Mouse (Mus musculus) liver, embryonic 12.5 days (tissue): ENCODE measurements around the gene Myo1d. TPM values are rescaled to one million over a fixed set of nuclear protein-coding genes. Genes with fewer than 3 reads are reported as not detected.

ENCODE experiments used
- ATAC-seq: fragments of 200-750 bp; cut with Nextera tagmentation; 2 replicates; pipeline ENCODE4 v1.8.0; 2017; ENCODE audit warnings: moderate number of reproducible peaks, mild to moderate bottlenecking, moderate library complexity
- H3K27ac ChIP-seq: fragments of 300-500 bp; sonication (generic); 2 replicates; pipeline ENCODE4 v1.5.1; 2016; ENCODE audit warnings: mild to moderate bottlenecking
- H3K27me3 ChIP-seq: fragments of 300-500 bp; sonication (generic); replicated peaks from 2 replicates; pipeline ENCODE4 v1.6.1; 2016; ENCODE audit warnings: mild to moderate bottlenecking, moderate library complexity
- H3K36me3 ChIP-seq: fragments of 300-500 bp; sonication (generic); 2 replicates; pipeline ENCODE4 v1.6.1; 2016; ENCODE audit warnings: mild to moderate bottlenecking, moderate library complexity
- H3K4me1 ChIP-seq: fragments of 300-500 bp; sonication (generic); 2 replicates; pipeline ENCODE4 v1.6.1; 2016
- H3K4me2 ChIP-seq: fragments of 300-500 bp; sonication (generic); 2 replicates; pipeline ENCODE4 v1.6.1; 2016; ENCODE audit warnings: mild to moderate bottlenecking, moderate library complexity
- H3K4me3 ChIP-seq: fragments of 300-500 bp; sonication (generic); 2 replicates; pipeline ENCODE4 v1.5.1; 2016; ENCODE audit warnings: mild to moderate bottlenecking, moderate library complexity
- H3K9ac ChIP-seq: fragments of 300-500 bp; sonication (generic); 2 replicates; pipeline ENCODE4 v1.6.1; 2016; ENCODE audit warnings: mild to moderate bottlenecking, moderate library complexity
- H3K9me3 ChIP-seq: fragments of 300-500 bp; sonication (generic); replicated peaks from 2 replicates; pipeline ENCODE4 v1.6.1; 2016; ENCODE audit warnings: mild to moderate bottlenecking, moderate library complexity
- WGBS: fragments of 180-500 bp; shearing (Covaris S2); methylation state at CpG from one replicate; pipeline ENCODE4 v1.1.7; 2016; ENCODE audit not compliant: insufficient replicate concordance; 5-methylcytosine and 5-hydroxymethylcytosine counted together
- polyA plus RNA-seq: library from polyadenylated mRNA; unstranded; fragments of >200 nt; fragmentation: Nextera tagmentation; extraction: Ambion mirVana; gene quantifications from 2 replicates; pipeline ENCODE4 v1.2.1, GENCODE M21; 2016

Gene Myo1d
- polyA plus RNA-seq, 1 experiment from 2014 or later: 6.5 TPM

- Histone ChIP-seq H3K36me3 (no peaks in the 10 kb centered on the region), H3K4me3 (peak overlapping the region; percentile 82), H3K9me3 (no peaks in the 10 kb centered on the region), H3K27ac (peak overlapping the region; percentile 90), H3K4me1 (peaks cover 40% of the 10 kb centered on the region), H3K27me3 (peaks cover 19% of the 10 kb centered on the region), H3K4me2 (peak overlapping the region; percentile 98), H3K9ac (peak overlapping the region; percentile 91)
- 7% methylated on average over 18 of the region's 18 CpGs for WGBS
- ATAC-seq: no peak
Measured at GRCm38 (mm10) chr11:80778916-80779526, 804 bp downstream of the Myo1d start.

GRCm38 (mm10) chr11:80778157-80778556, 1.7 kb downstream of the Myo1d start:
- H3K4me2 ChIP-seq: no peak overlapping the region
- peaks cover 22% of the 10 kb centered on the region for H3K27me3 ChIP-seq
- no peak overlapping the region for H3K9ac ChIP-seq
- H3K4me1 ChIP-seq: peaks cover 31% of the 10 kb centered on the region
- H3K9me3 ChIP-seq: no peaks in the 10 kb centered on the region
- 66% methylated on average over 6 of the region's 6 CpGs for WGBS
- no peaks in the 10 kb centered on the region for H3K36me3 ChIP-seq
- ATAC-seq: no peak
- H3K27ac ChIP-seq: no peak overlapping the region
- H3K4me3 ChIP-seq: peak overlapping the region; percentile 13; the same call in 1 of the 2 replicates

GRCm38 (mm10) chr11:80777708-80778107, 2.1 kb downstream of the Myo1d start:
- H3K4me2 ChIP-seq: no peak overlapping the region
- no peak for ATAC-seq
- H3K9me3 ChIP-seq: no peaks in the 10 kb centered on the region
- H3K4me3 ChIP-seq: no peak overlapping the region
- H3K4me1 ChIP-seq: peaks cover 27% of the 10 kb centered on the region
- H3K27ac ChIP-seq: no peak overlapping the region
- H3K27me3 ChIP-seq: peaks cover 25% of the 10 kb centered on the region
- no peaks in the 10 kb centered on the region for H3K36me3 ChIP-seq
- no peak overlapping the region for H3K9ac ChIP-seq
- 76% methylated on average over 2 of the region's 2 CpGs for WGBS

GRCm38 (mm10) chr11:80775535-80775934, 4.3 kb downstream of the Myo1d start:
- no peak for ATAC-seq
- Histone ChIP-seq H3K9ac (no peak overlapping the region), H3K4me1 (peaks cover 22% of the 10 kb centered on the region), H3K36me3 (no peaks in the 10 kb centered on the region), H3K4me3 (no peak overlapping the region), H3K27ac (no peak overlapping the region), H3K4me2 (no peak overlapping the region), H3K9me3 (no peaks in the 10 kb centered on the region), H3K27me3 (peaks cover 25% of the 10 kb centered on the region)
- 60% methylated on average over 3 of the region's 3 CpGs for WGBS

GRCm38 (mm10) chr11:80772595-80773210, 7.1 kb downstream of the Myo1d start:
- 51% methylated on average over 6 of the region's 6 CpGs for WGBS
- Histone ChIP-seq H3K9ac (no peak overlapping the region), H3K4me2 (no peak overlapping the region), H3K27me3 (peaks cover 25% of the 10 kb centered on the region), H3K4me3 (no peak overlapping the region), H3K9me3 (no peaks in the 10 kb centered on the region), H3K4me1 (peaks cover 6% of the 10 kb centered on the region; the same call in 1 of the 2 replicates), H3K36me3 (no peaks in the 10 kb centered on the region), H3K27ac (no peak overlapping the region)
- no peak for ATAC-seq

GRCm38 (mm10) chr11:80771596-80772250, 8.1 kb downstream of the Myo1d start:
- H3K27me3 ChIP-seq: peaks cover 25% of the 10 kb centered on the region
- no peak for ATAC-seq
- no peaks in the 10 kb centered on the region for H3K9me3 ChIP-seq
- no peak overlapping the region for H3K27ac ChIP-seq
- no peak overlapping the region for H3K4me3 ChIP-seq
- H3K36me3 ChIP-seq: no peaks in the 10 kb centered on the region
- peaks cover 12% of the 10 kb centered on the region for H3K4me1 ChIP-seq
- WGBS: 66% methylated on average over 5 of the region's 5 CpGs
- no peak overlapping the region for H3K9ac ChIP-seq
- no peak overlapping the region for H3K4me2 ChIP-seq

- H3K9me3 ChIP-seq: no peaks in the 10 kb centered on the region
- no peak overlapping the region for H3K9ac ChIP-seq
- no peak overlapping the region for H3K4me2 ChIP-seq
- peaks cover 18% of the 10 kb centered on the region for H3K4me1 ChIP-seq
- H3K27ac ChIP-seq: no peak overlapping the region
- peaks cover 25% of the 10 kb centered on the region for H3K27me3 ChIP-seq
- no peak overlapping the region for H3K4me3 ChIP-seq
- no peak for ATAC-seq
- H3K36me3 ChIP-seq: no peaks in the 10 kb centered on the region
- 75% methylated on average over 3 of the region's 3 CpGs for WGBS
Measured at GRCm38 (mm10) chr11:80771186-80771585, 8.6 kb downstream of the Myo1d start.

GRCm38 (mm10) chr11:80767320-80767617, 12.6 kb downstream of the Myo1d start:
- Histone ChIP-seq H3K27ac (no peak overlapping the region), H3K4me1 (peaks cover 12% of the 10 kb centered on the region), H3K4me2 (no peak overlapping the region), H3K27me3 (0 out of 2 replicates have a peak, but pooled peaks cover 4% of the 10 kb centered on the region), H3K4me3 (no peak overlapping the region), H3K9ac (no peak overlapping the region), H3K9me3 (no peaks in the 10 kb centered on the region), H3K36me3 (no peaks in the 10 kb centered on the region)
- no peak for ATAC-seq
- 56% methylated on average over 3 of the region's 3 CpGs for WGBS

- ATAC-seq: no peak
- 58% methylated on average over 6 of the region's 6 CpGs for WGBS
- no peaks in the 10 kb centered on the region for H3K36me3 ChIP-seq
- 0 out of 2 replicates have a peak, but pooled peaks cover 4% of the 10 kb centered on the region for H3K27me3 ChIP-seq
- H3K9me3 ChIP-seq: no peaks in the 10 kb centered on the region
- peaks cover 12% of the 10 kb centered on the region for H3K4me1 ChIP-seq
- H3K4me3 ChIP-seq: no peak overlapping the region
- no peak overlapping the region for H3K27ac ChIP-seq
- H3K4me2 ChIP-seq: no peak overlapping the region
- no peak overlapping the region for H3K9ac ChIP-seq
Measured at GRCm38 (mm10) chr11:80766472-80767319, 13.1 kb downstream of the Myo1d start.

- ATAC-seq: no peak
- no peak overlapping the region for H3K9ac ChIP-seq
- H3K27ac ChIP-seq: no peak overlapping the region
- H3K27me3 ChIP-seq: 0 out of 2 replicates have a peak, but pooled peaks cover 4% of the 10 kb centered on the region
- H3K4me3 ChIP-seq: no peak overlapping the region
- no peak overlapping the region for H3K4me2 ChIP-seq
- H3K9me3 ChIP-seq: no peaks in the 10 kb centered on the region
- peaks cover 12% of the 10 kb centered on the region for H3K4me1 ChIP-seq
- WGBS: 80% methylated on average over 4 of the region's 4 CpGs
- H3K36me3 ChIP-seq: no peaks in the 10 kb centered on the region
Measured at GRCm38 (mm10) chr11:80766068-80766467, 13.8 kb downstream of the Myo1d start.

GRCm38 (mm10) chr11:80762066-80762465, 17.8 kb downstream of the Myo1d start:
- ATAC-seq: no peak
- 66% methylated on average over 4 of the region's 4 CpGs for WGBS

More at GRCm38 (mm10) chr11:80762066-80762465, 17.8 kb downstream of the Myo1d start:
- peaks cover 8% of the 10 kb centered on the region for H3K4me1 ChIP-seq
- no peaks in the 10 kb centered on the region for H3K9me3 ChIP-seq
- no peaks in the 10 kb centered on the region; the same call in 1 of the 2 replicates for H3K27me3 ChIP-seq
- H3K4me3 ChIP-seq: no peak overlapping the region
- no peaks in the 10 kb centered on the region for H3K36me3 ChIP-seq
- H3K4me2 ChIP-seq: no peak overlapping the region
- no peak overlapping the region for H3K27ac ChIP-seq
- no peak overlapping the region for H3K9ac ChIP-seq
